Mouse (Mus musculus) T-helper 17 cell (primary cell): ENCODE measurements around the gene Dynlt1b.
"Not testable (repeated sequence)": the region's sequence is repeated elsewhere in the genome, so short reads cannot be mapped to it uniquely, and the experiment has no call there.

Source experiments
- in situ Hi-C, 2 experiments: fragments of 300-600 bp; cut with MboI, MseI; formaldehyde crosslinking; loops; 1 replicate in 1 of 2; 2 replicates in 1 of 2; pipeline ENCODE4 v1.15.1; 2025; ENCODE audit warnings: high pct_unique_total_duplicates in 2 of 2

Dynlt1b gene

DNA sequence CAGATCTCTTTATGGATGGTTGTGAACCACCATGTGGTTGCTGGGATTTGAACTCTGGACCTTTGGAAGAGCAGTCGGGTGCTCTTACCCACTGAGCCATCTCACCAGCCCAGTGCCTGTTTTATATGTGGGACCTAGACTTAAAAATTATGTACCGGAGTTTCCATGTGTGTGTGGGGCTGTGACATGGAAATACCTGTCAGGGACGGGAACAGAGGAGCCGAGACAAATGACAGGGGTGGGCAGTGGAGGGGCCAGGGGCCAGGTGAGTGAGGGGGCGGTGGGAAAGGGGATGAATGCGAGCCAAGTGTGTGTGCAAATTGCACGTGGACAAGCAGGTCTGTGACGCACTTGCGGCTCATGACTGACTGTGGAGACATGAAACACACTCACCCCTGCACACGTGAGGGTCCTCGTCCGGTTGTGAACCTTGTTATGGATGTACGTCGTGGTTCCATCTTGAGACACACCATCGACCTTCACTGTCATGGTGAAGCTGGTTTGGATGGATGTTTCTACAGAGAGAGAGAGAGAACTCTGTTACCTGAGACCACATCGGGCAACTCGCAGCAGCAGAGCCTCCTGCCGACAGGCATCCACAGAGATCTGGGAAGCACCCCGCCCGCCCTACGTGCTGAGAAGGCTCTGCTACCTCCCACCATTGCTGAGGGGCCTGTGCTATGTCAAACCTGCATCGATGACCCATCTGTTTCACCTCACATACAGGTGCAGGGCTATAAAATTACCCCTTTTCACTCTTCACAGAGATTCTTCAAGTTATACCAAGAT lies 26.9 kb downstream of the Dynlt1b start:
- in situ Hi-C loops: loop anchor here (5.0 kb wide), 2 partner anchors 165 to 170 kb away; no protein-coding TSS in a partner anchor

DNA sequence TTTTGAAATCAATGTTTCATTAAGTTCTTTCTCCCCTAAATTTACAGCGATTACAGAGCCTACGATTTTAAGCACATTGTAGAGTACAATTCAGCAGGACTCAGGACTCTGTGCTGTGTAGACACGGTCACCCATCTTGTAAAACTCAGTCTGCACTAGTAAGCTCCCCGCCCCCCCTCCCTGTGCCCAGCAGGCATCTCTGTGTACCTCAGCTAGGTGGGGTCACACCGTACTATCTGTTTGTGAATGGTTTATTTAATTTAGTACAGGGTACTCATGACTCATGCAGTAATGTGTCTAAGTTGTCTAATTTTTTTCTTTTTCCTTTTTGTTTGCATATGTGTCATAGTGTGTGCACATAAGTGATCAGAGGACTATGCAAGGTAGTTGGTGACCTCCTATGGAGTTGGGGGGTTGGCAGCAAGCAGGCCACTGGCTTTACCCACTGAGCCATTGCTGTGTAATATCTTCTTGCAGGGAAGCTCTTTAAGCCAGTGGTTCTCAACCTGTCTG lies 31.2 kb downstream of the Dynlt1b start:
- in situ Hi-C loops: not testable (repeated sequence)

DNA sequence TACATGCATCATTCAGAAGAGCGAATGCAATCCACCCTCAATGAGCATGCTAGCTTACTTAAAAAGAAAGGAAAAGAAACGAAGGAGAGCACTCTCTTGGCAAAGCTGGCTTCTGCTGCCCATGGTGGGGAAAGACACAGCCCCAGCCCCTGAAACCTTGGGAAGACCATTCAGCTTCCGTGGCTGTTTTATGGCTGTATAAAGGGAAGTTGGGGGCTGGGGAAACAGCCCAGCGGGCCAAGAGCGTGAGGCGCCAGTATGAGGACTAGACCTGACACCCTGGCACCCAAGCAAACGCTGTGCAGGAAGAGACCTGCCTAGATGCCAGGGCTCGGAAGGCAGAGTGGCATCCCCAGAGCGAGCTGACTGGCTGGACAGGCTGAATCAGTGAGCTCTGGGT lies 35.8 kb downstream of the Dynlt1b start:
- in situ Hi-C loops: not testable (repeated sequence)

DNA sequence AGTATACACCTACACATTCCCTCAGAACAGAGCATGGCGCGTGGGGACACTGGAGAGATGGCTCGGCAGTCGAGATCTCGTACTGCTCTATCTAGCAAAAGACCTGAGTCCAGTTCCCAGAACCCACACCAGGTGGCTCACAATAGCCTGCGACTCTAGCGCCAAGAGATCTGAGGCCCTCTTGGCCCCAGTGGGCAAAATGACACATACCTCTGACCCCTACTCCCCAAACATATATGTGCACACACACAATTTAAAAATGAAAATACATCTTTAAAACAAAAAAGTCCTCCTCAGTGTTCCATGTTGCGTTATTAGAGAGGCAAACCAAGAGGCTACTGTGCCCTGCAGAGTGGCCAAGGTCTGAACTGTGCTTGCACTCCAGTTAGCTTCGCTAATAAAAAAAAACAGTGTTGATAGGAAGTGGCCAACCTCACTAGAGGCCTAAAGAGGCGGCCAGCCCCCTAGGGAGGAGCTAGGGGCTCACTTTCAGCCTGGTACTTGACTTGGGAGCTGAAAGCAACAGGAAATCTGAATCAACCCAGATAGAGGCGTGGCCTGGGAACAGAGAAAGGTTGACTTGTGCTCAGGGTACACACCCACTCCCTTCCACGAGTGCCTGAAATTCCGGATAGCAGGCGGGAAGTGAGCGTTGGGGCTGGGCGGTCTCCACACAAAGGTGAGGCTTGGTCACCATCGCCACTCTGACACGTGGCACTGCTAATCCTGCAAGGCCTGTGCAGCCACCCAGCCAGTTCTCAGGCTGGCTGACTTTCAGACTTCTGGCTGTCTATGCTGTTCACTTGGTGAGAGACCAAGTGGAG lies 37.9 kb downstream of the Dynlt1b start:
- in situ Hi-C loops: not testable (repeated sequence)

DNA sequence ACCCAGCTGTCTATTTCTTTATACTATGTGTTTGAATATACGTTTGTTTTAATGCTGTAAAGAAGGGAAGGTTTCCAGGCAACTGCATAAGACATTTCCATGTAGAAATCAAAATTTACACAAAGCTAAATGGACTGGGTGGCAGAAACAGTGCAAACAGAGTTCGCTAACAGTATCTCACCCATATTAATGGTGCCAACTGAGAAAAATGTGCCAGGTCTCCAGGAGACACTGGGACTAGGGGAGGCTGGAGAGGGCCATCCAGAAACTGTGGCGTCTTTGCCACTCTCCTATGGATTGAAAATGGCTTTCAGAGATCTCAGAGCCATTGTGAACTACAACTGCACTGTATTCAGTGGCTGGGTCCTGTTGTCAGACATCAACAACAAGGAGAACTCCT lies 40.1 kb downstream of the Dynlt1b start:
- in situ Hi-C loops: loop anchor here (5.0 to 10.0 kb wide), 2 partner anchors 172 to 195 kb away; no protein-coding TSS in a partner anchor

DNA sequence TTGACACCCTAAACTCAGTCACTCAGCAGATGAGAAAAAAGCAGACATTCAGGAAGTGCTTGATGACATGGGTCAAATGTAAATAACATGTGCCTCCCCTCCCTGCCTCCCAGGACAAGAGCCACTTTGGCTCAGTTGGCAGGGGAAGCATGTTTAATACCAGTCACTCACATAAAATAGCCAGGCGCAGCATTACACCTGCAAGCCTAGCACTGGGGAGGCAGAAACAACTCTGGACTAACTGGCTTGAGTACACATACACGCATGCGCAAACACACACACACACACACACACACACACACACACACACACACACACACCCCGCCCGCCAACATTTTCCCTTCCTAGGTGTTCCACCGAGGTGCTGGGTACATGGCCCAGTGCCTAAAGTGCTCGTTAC lies 40.8 kb downstream of the Dynlt1b start:
- in situ Hi-C loops: loop anchor here (5.0 to 10.0 kb wide), 2 partner anchors 172 to 196 kb away; no protein-coding TSS in a partner anchor

DNA sequence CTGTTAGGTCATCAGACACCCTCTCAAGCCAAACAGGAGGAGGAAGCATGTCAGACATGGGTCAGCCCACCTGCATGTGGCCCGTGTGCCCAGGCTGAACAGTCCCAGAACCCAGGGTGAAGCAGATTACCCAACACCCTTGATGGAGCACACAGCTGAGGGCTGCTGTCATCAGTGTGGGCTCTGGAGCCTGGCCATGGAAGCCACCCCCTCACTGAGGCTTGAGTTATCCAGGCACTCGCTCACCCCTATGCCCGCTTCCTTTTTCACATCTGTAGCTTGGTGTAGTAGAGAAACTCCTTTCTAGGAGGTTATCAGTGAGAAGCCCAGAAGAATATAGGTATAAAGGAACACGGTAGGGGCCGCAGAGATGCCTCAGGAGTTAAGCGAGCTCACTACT lies 45.4 kb downstream of the Dynlt1b start:
- in situ Hi-C loops: loop anchor here (5.0 to 10.0 kb wide), 2 partner anchors 200 to 203 kb away; no protein-coding TSS in a partner anchor

DNA sequence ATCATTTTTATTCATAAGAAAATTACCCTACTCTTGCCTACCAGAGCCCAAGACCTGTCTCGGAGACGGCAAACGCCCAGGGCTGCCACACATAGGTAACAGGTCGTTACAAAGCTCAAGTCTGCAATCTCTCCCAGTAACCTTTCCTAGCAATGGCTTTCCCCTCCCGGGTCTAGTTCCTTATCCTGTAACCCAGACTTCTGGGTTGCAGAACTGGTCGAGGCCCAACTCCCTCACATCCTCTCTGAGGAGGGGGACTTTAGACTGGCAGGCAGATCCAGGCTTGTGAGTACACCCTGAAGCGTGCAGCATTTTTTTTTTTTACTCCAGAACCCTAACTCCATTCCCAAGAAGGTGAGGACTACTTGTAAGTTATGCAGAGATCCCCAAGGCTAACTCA lies 46.0 kb downstream of the Dynlt1b start:
- in situ Hi-C loops: loop anchor here (5.0 to 10.0 kb wide), 2 partner anchors 201 to 204 kb away; no protein-coding TSS in a partner anchor

DNA sequence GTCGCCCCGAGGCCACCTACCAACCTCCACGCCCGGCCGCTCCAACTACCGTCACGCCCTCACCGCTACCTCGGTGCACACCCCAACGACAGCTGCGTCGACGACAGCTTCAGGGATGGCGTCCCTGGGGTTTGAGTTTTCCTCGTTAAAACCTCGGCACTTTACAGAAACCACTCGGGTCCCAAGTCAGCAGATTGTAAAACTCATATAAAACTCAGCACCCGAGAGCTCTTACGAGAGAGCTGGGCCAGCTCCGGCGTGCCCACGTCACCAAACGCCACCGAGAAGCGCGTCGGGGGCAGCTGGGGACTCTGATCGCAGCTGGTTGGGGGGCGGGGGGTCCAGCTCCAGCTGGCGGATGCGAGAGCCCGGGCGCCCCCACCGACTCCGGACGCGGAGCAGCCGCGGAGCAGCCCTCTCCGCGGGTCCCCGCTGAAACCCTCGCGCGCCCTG lies 46.6 kb downstream of the Dynlt1b start:
- in situ Hi-C loops: loop anchor here (5.0 to 10.0 kb wide), 2 partner anchors 202 to 204 kb away; no protein-coding TSS in a partner anchor

DNA sequence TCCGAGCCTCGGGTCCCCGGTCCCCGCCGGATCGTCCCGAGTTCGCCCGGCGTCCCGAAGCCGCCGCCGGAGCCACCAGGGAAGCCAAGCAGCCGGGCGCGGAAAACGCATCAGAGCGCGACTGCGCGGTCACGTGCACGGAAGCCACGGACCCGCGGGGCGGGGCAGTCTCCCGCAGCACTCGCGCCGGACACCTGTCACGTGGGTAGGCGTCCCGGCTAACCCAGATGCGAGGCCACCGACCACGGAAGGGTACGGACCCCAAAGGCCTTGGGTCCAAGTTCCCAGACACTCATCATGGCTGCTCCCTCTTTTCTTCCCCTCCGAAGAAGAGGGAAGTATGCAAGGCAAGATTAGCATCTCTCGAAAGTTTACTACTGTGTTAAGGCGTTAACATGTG lies 47.1 kb downstream of the Dynlt1b start:
- in situ Hi-C loops: loop anchor here (5.0 to 10.0 kb wide), 2 partner anchors 202 to 205 kb away; no protein-coding TSS in a partner anchor

DNA sequence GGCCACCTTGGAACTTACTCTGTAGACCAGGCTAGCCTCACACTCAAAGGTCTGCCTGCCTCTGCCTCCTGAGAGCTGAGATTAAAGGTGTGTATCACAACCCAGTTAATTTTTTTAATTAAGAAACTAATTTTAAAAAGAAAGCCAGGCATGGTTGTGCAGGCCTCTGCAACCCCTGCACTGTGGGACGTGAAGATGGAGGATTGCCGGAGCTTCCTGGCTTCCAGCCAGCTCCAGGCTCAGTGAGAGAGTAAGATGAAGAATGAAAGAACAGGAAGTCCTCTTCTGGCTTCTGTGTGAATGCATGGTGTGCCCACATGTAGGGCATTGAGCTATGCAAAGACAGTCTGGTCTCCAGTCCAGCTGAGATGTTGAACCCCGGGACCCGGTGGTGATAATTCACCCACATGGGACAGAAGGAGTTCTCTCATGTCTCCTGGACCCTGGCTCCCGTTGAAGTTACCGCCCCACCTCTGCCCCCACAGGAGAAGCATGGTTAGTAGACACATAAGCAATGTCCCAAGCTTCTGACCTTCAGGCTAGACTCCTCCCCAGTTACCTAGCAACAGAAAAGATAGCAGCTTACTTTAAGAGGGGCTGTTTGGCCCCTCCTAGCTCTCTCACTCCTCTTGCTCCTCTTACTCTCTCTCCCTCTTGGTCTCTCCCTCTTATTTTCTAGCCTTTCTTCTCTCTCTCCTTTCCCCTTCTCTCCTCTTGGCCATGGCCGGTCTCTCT lies 51.1 kb downstream of the Dynlt1b start:
- in situ Hi-C loops: not testable (repeated sequence)

DNA sequence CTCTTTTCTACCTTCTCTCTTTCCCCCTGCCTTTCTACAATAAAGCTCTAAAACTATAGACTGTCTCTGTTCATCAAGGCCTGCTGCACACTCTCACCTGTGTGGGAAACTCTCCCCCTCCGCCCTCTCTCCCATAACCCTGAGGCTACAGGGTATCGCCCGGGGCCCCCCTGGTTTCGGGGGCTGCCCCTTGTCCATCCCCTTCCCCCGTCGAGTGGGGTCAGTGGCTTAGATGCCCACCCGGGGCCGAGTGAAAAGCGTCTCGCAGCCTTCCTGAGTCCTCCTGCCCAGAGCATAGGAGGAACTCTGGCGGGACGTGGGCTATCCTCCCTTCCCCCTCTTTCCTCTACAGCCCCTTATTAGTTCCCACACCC lies 51.7 kb downstream of the Dynlt1b start:
- in situ Hi-C loops: not testable (repeated sequence)

DNA sequence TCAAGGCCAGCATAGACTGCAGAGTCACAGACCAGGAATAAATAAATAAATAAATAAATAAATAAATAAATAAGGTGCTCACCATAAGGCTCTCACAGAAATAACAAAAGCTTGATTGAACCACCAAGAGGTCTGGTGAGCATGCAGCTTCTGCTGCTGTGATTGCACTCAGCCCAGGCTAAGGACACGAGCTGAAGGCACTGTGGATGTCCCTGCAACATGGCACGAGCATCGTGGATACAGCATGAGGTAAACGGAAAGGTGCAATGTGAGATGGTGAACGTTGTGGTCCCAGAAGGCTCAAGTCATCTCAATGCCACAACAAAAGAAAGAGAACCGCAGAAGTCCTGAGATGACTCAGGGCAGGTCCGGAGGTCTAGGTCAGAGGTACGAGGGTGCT lies 52.3 kb downstream of the Dynlt1b start:
- in situ Hi-C loops: not testable (repeated sequence)
